Mouse (Mus musculus): ENCODE measurements around the gene Nfe2l2.

GRCm38 (mm10) chr2:75650437-75650836, 54.0 kb downstream of the Nfe2l2 start:
- TF ChIP-seq CTCF (IDR thresholded peaks at IDR 0.05; ENCODE audit: borderline replicate concordance, insufficient read depth, low read length) (no peak), POLR2A (IDR thresholded peaks at IDR 0.05; ENCODE audit: low read depth, low read length) (no peak)
